Mouse (Mus musculus): ENCODE measurements around the gene Slc1a5. TPM values are rescaled to one million over a fixed set of nuclear protein-coding genes. Genes with fewer than 3 reads are reported as not detected.

Gene Slc1a5
- total and polyA plus RNA-seq, 3 experiments, result 115 to 245 (median 174) TPM

DNA sequence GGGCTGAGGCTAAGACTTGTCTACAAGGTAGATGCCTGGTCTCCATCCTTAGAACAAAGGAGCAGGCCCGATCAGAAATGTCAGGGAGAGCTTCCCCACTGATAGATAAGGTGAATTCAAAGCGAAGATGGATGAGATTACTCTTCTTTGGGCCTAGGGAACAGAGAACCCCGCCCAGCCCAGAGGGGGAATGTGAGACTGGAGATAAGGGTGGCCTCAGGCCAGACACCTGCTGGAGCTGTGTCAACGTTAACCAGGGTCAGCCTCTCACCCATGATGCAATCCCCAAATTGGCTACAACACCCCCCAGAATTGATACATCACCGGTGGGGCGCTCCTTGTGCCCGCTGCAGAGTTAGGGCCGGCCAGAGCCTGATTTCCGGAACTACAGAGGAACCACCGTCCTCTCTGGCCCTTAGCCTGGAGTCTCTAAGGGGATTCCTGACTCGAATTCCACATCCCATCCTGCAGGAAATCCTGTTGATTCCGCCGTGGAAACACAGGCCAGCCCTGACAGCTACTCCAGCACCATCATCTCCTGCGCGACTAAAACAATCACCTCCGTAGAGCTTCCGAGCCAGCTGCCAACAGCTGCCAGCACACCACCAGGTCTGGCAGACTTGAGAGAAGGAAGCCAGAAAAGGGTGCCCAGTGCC lies 25.6 kb upstream of the Slc1a5 start:
- H3K4me2 ChIP-seq (ENCODE audit: insufficient read depth, low read depth, poor library complexity, severe bottlenecking), result no peak overlapping the region
- no peak overlapping the region for H3K4me3 ChIP-seq (replicated peaks in 1 of 3; ENCODE audit: low read depth in 2 of 3, low read length in 2 of 3, poor library complexity in 1 of 3)
- peaks cover 0 to 3% of the 10 kb centered on the region in 2 experiments for H3K36me3 ChIP-seq (replicated peaks in 1 of 2; ENCODE audit: control insufficient read depth in 1 of 2, insufficient read depth in 1 of 2, low read length in 1 of 2)
- H3K9ac ChIP-seq (ENCODE audit: insufficient read depth, low read depth), result no peak overlapping the region
- dilution Hi-C loops (cut with MboI; ENCODE audit: extremely low pct_ligation_motif_present, extremely low pct_unique_long_range_greater_than_20kb, low sequenced_read_pairs), result no loop called here
- no peak overlapping the region for H3K27ac ChIP-seq (ENCODE audit: insufficient read depth, low read depth)
- DNase-seq (ENCODE audit: extremely low read depth), result no peak
- no peaks in the 10 kb centered on the region for H3K9me3 ChIP-seq (replicated peaks; ENCODE audit: low read length)
- no peaks in the 10 kb centered on the region for H3K79me2 ChIP-seq (replicated peaks; ENCODE audit: control insufficient read depth, extremely low read depth, insufficient read depth, poor library complexity, severe bottlenecking)
- peaks cover 4 to 8% of the 10 kb centered on the region in 2 experiments; a peak in 3 of 4 replicates for H3K4me1 ChIP-seq (ENCODE audit: control insufficient read depth in 1 of 2, insufficient read depth in 2 of 2)
- TF ChIP-seq ZMIZ1 (IDR thresholded peaks at IDR 0.05; ENCODE audit: low read depth, low read length), result no peak
- no peak for TF ChIP-seq CHD1 (IDR thresholded peaks at IDR 0.05; ENCODE audit: low read depth, low read length)
- no peak for TF ChIP-seq MXI1 (IDR thresholded peaks at IDR 0.05; ENCODE audit: low read depth, low read length)
- no peak for TF ChIP-seq MAX (IDR thresholded peaks at IDR 0.05; ENCODE audit: low read length)
- no peak for TF ChIP-seq JUN (IDR thresholded peaks at IDR 0.05; ENCODE audit: insufficient read depth, low read depth, low read length)
- no peak for TF ChIP-seq MAFK (IDR thresholded peaks at IDR 0.05; ENCODE audit: insufficient replicate concordance, low read length)
- no peak for TF ChIP-seq TBP (conservative IDR thresholded peaks at IDR 0.05; ENCODE audit: low read depth, low read length)
- no peak for TF ChIP-seq ZNF384 (IDR thresholded peaks at IDR 0.05; ENCODE audit: low read depth, low read length)
- TF ChIP-seq ZKSCAN1 (IDR thresholded peaks at IDR 0.05; ENCODE audit: borderline replicate concordance, low read depth, low read length), result no peak
- no peaks in the 10 kb centered on the region for H3K27me3 ChIP-seq (replicated peaks)
- in situ Hi-C loops (cut with MboI; ENCODE audit: low pct_ligation_motif_present, low pct_unique_long_range_greater_than_20kb, low sequenced_read_pairs), result no loop called here

DNA sequence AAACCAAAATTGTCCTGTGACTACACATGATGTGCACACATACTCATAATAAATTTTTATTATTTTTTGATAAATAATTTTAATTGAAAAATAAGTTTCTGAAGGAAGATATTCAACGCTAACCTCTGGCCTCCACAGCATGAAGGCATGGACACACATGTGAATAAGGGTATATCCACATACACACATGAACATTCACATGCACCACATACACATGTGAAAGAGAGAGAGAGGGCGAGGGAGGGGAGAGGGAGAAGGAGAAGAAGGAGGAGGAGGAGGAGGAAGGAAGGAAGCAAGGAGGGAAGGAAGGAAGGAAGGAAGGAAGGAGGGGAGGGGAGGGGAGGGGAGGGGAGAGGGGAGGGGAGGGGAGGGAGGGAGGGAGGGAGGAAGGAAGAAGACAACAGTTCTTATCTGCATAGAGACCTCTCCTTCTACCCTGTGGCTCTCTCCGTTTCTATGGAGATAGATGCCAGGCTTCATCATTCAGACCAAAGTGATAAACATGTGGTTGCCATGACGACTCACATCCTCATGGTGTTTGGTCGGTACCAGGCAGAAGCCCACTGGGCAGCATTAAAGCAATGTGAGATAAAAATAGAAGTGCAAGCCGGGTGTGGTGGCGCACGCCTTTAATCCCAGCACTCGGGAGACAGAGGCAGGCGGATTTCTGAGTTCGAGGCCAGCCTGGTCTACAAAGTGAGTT lies 22.1 kb upstream of the Slc1a5 start:
- dilution Hi-C loops (cut with MboI; ENCODE audit: extremely low pct_ligation_motif_present, extremely low pct_unique_long_range_greater_than_20kb, low sequenced_read_pairs) (no loop called here), in situ Hi-C loops (cut with MboI; ENCODE audit: low pct_ligation_motif_present, low pct_unique_long_range_greater_than_20kb, low sequenced_read_pairs) (no loop called here)
- Histone ChIP-seq H3K4me3 (replicated peaks in 1 of 3; ENCODE audit: low read depth in 2 of 3, low read length in 2 of 3, poor library complexity in 1 of 3) (no peak overlapping the region), H3K4me1 (ENCODE audit: control insufficient read depth in 1 of 2, insufficient read depth in 2 of 2) (peaks cover 2 to 12% of the 10 kb centered on the region in 2 experiments; a peak in 2 of 4 replicates), H3K9me3 (replicated peaks; ENCODE audit: low read length) (peaks cover 3% of the 10 kb centered on the region), H3K36me3 (replicated peaks in 1 of 2; ENCODE audit: control insufficient read depth in 1 of 2, insufficient read depth in 1 of 2, low read length in 1 of 2) (no peaks in the 10 kb centered on the region), H3K79me2 (replicated peaks; ENCODE audit: control insufficient read depth, extremely low read depth, insufficient read depth, poor library complexity, severe bottlenecking) (no peaks in the 10 kb centered on the region), H3K4me2 (ENCODE audit: insufficient read depth, low read depth, poor library complexity, severe bottlenecking) (no peak overlapping the region), H3K27me3 (replicated peaks) (no peaks in the 10 kb centered on the region), H3K9ac (ENCODE audit: insufficient read depth, low read depth) (no peak overlapping the region), H3K27ac (ENCODE audit: insufficient read depth, low read depth) (no peak overlapping the region)
- DNase-seq (ENCODE audit: extremely low read depth), result peak; percentile 33
- TF ChIP-seq MAFK (IDR thresholded peaks at IDR 0.05; ENCODE audit: insufficient replicate concordance, low read length) (no peak), POLR2AphosphoS2 (IDR thresholded peaks at IDR 0.05; ENCODE audit: low read depth, low read length) (no peak), CHD1 (IDR thresholded peaks at IDR 0.05; ENCODE audit: low read depth, low read length) (no peak)

DNA sequence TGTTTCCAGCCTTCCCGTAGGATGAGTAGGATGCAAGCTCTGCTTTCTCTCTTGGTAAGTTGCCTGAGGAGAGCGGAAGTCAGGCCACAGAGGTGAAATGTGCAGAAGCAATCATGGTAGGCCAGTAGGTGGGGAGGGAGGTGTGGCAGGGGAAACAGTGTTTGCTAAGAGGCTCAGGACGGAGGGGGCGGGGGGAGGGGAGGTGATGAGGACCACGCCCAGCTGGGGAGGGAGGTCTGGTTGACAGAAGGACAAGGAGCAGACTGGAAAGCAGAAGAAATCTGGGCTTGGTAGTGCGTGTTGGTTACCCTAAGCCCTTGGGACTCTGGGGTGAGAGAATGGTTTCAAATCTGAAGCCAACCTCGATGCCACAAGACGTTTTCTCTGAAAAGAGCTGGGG lies 20.8 kb upstream of the Slc1a5 start:
- H3K4me3 ChIP-seq (replicated peaks in 1 of 3; ENCODE audit: low read depth in 2 of 3, low read length in 2 of 3, poor library complexity in 1 of 3), result no peak overlapping the region
- H3K4me2 ChIP-seq (ENCODE audit: insufficient read depth, low read depth, poor library complexity, severe bottlenecking), result peak overlapping the region; percentile 48
- in situ Hi-C loops (cut with MboI; ENCODE audit: low pct_ligation_motif_present, low pct_unique_long_range_greater_than_20kb, low sequenced_read_pairs), result no loop called here
- peak; percentile 89 for DNase-seq (ENCODE audit: extremely low read depth)
- peaks cover 3% of the 10 kb centered on the region for H3K9me3 ChIP-seq (replicated peaks; ENCODE audit: low read length)
- no peak overlapping the region for H3K9ac ChIP-seq (ENCODE audit: insufficient read depth, low read depth)
- H3K27ac ChIP-seq (ENCODE audit: insufficient read depth, low read depth), result no peak overlapping the region
- dilution Hi-C loops (cut with MboI; ENCODE audit: extremely low pct_ligation_motif_present, extremely low pct_unique_long_range_greater_than_20kb, low sequenced_read_pairs), result no loop called here
- no peaks in the 10 kb centered on the region for H3K36me3 ChIP-seq (replicated peaks in 1 of 2; ENCODE audit: control insufficient read depth in 1 of 2, insufficient read depth in 1 of 2, low read length in 1 of 2)
- H3K27me3 ChIP-seq (replicated peaks), result no peaks in the 10 kb centered on the region
- H3K79me2 ChIP-seq (replicated peaks; ENCODE audit: control insufficient read depth, extremely low read depth, insufficient read depth, poor library complexity, severe bottlenecking), result no peaks in the 10 kb centered on the region
- H3K4me1 ChIP-seq (ENCODE audit: control insufficient read depth in 1 of 2, insufficient read depth in 2 of 2), result peaks cover 2 to 12% of the 10 kb centered on the region in 2 experiments; a peak in 2 of 4 replicates
- TF ChIP-seq GABPA (IDR thresholded peaks at IDR 0.05; ENCODE audit: insufficient replicate concordance, low read depth, low read length) (no peak), MEF2A (IDR thresholded peaks at IDR 0.05; ENCODE audit: borderline replicate concordance, low read depth, low read length) (no peak), PAX5 (IDR thresholded peaks at IDR 0.05; ENCODE audit: low read length) (no peak), USF1 (IDR thresholded peaks at IDR 0.05; ENCODE audit: low read depth, low read length) (no peak), EP300 (IDR thresholded peaks at IDR 0.05; ENCODE audit: low read length) (no peak), USF2 (conservative IDR thresholded peaks at IDR 0.05; ENCODE audit: low read depth, low read length) (no peak), RCOR1 (conservative IDR thresholded peaks at IDR 0.05; ENCODE audit: low read depth, low read length) (no peak), NELFE (IDR thresholded peaks at IDR 0.05; ENCODE audit: low read depth, low read length) (no peak), ZC3H11A (IDR thresholded peaks at IDR 0.05; ENCODE audit: low read depth, low read length) (no peak), ETS1 (conservative IDR thresholded peaks at IDR 0.05; ENCODE audit: low read depth, low read length) (no peak), JUN (IDR thresholded peaks at IDR 0.05; ENCODE audit: insufficient read depth, low read depth, low read length) (no peak), SMC3 (IDR thresholded peaks at IDR 0.05; ENCODE audit: low read depth, low read length) (no peak), CTCF (conservative IDR thresholded peaks at IDR 0.05 in 1 of 2, IDR thresholded peaks at IDR 0.05 in 1 of 2; ENCODE audit: low read depth in 2 of 2, low read length in 2 of 2) (no peak), ZNF384 (IDR thresholded peaks at IDR 0.05; ENCODE audit: low read depth, low read length) (no peak), MAZ (IDR thresholded peaks at IDR 0.05; ENCODE audit: low read depth, low read length) (0 out of 2 replicates have a peak, but pooled peaks have one; percentile 37), ZKSCAN1 (IDR thresholded peaks at IDR 0.05; ENCODE audit: borderline replicate concordance, low read depth, low read length) (no peak), MXI1 (IDR thresholded peaks at IDR 0.05; ENCODE audit: low read depth, low read length) (no peak)
